Mouse (Mus musculus) left cerebral cortex, adult 2 months (tissue): ENCODE measurements around the gene Arap1. TPM values are rescaled to one million over a fixed set of nuclear protein-coding genes. Genes with fewer than 3 reads are reported as not detected.
A peak's percentile ranks its signal among the peaks of the same experiment; 100 is the strongest.

Experiments
- DNase-seq, 2 experiments: peaks; one replicate each; pipeline ENCODE4 v3.0.0; 2021 to 2022; ENCODE audit warnings: low spot score in 2 of 2, mixed read lengths in 1 of 2; ENCODE audit errors: extremely low spot score in 1 of 2
- H3K27ac ChIP-seq: fragments of 200-600 bp; 2 replicates; pipeline ENCODE4 v1.8.1; 2022
- H3K4me3 ChIP-seq: fragments of 200-600 bp; 2 replicates; pipeline ENCODE4 v1.8.1; 2022
- CTCF ChIP-seq: fragments of 200-600 bp; IDR thresholded peaks from 2 replicates; pipeline ENCODE4 v1.8.1; 2022; ENCODE audit warnings: antibody characterized with exemption, mild to moderate bottlenecking, moderate library complexity
- intact Hi-C: fragments of 180-260 bp; cut with DNase I; formaldehyde crosslinking; loops from one replicate; pipeline ENCODE4 v1.15.1; 2025
- total RNA-seq, 2 experiments: library from RNA; stranded (reverse); gene quantifications; 2 replicates each; pipeline ENCODE4 v1.2.3; 2021

The Arap1 gene
- total RNA-seq, 2 experiments from 2014 or later = 16.6 to 22.1 TPM

GRCm38 (mm10) chr7:101427736-101428135 is 79.9 kb downstream of the Arap1 start:
- Histone ChIP-seq H3K4me3 (peak overlapping the region; percentile 37; the same call in 1 of the 2 replicates), H3K27ac (peak overlapping the region; percentile 60; the same call in 1 of the 2 replicates)
- TF ChIP-seq CTCF = peak; percentile 85
- intact Hi-C loops = loop anchor here (5.0 kb wide), 1 partner anchor 190 kb away; no protein-coding TSS in a partner anchor
- peak in 1 of 2 experiments; percentile 60 for DNase-seq

- Histone ChIP-seq H3K27ac (no peak overlapping the region), H3K4me3 (no peak overlapping the region)
- intact Hi-C loops = no loop called here
- no peak for DNase-seq
- no peak for TF ChIP-seq CTCF
Observed at GRCm38 (mm10) chr7:101435038-101435437, 87.2 kb downstream of the Arap1 start.

GRCm38 (mm10) chr7:101437876-101438275 is 90.0 kb downstream of the Arap1 start:
- TF ChIP-seq CTCF = no peak
- intact Hi-C loops = no loop called here
- DNase-seq = no peak
- no peak overlapping the region for H3K27ac ChIP-seq
- H3K4me3 ChIP-seq = no peak overlapping the region

- H3K4me3 ChIP-seq = no peak overlapping the region
- no peak overlapping the region for H3K27ac ChIP-seq
- TF ChIP-seq CTCF = no peak
- no peak for DNase-seq
- intact Hi-C loops = no loop called here
Observed at GRCm38 (mm10) chr7:101443093-101443492, 95.2 kb downstream of the Arap1 start.

GRCm38 (mm10) chr7:101444211-101444610 is 96.3 kb downstream of the Arap1 start:
- Histone ChIP-seq H3K27ac (no peak overlapping the region), H3K4me3 (no peak overlapping the region)
- intact Hi-C loops = no loop called here
- no peak for TF ChIP-seq CTCF
- DNase-seq = no peak

- H3K27ac ChIP-seq = no peak overlapping the region; the same call in 1 of the 2 replicates
- TF ChIP-seq CTCF = no peak
- intact Hi-C loops = loop anchor here (1.0 to 2.0 kb wide), 4 partner anchors 33 to 171 kb away; no protein-coding TSS in a partner anchor
- H3K4me3 ChIP-seq = no peak overlapping the region; the same call in 1 of the 2 replicates
- no peak for DNase-seq
Observed at GRCm38 (mm10) chr7:101449855-101450254, 102.0 kb downstream of the Arap1 start.

GRCm38 (mm10) chr7:101450422-101451401 is 102.8 kb downstream of the Arap1 start:
- TF ChIP-seq CTCF = peak; percentile 98
- Histone ChIP-seq H3K4me3 (peak overlapping the region; percentile 66), H3K27ac (peak overlapping the region; percentile 90)
- intact Hi-C loops = loop anchor here (1.0 to 2.0 kb wide), 5 partner anchors 25 to 170 kb away; no protein-coding TSS in a partner anchor
- DNase-seq = peak; percentile 85 to 94

GRCm38 (mm10) chr7:101452669-101453068 is 104.8 kb downstream of the Arap1 start:
- Histone ChIP-seq H3K27ac (peak overlapping the region; percentile 90), H3K4me3 (peak overlapping the region; percentile 66)
- intact Hi-C loops = no loop called here
- DNase-seq = no peak
- TF ChIP-seq CTCF = no peak

GRCm38 (mm10) chr7:101453296-101453695 is 105.4 kb downstream of the Arap1 start:
- Histone ChIP-seq H3K4me3 (peak overlapping the region; percentile 66), H3K27ac (peak overlapping the region; percentile 90)
- intact Hi-C loops = no loop called here
- no peak for DNase-seq
- TF ChIP-seq CTCF = no peak

- no peak for TF ChIP-seq CTCF
- H3K27ac ChIP-seq = peak overlapping the region; percentile 90
- peak overlapping the region; percentile 66 for H3K4me3 ChIP-seq
- intact Hi-C loops = no loop called here
- DNase-seq = no peak
Observed at GRCm38 (mm10) chr7:101453725-101454124, 105.9 kb downstream of the Arap1 start.

GRCm38 (mm10) chr7:101454479-101454878 is 106.6 kb downstream of the Arap1 start:
- Histone ChIP-seq H3K4me3 (peak overlapping the region; percentile 66), H3K27ac (peak overlapping the region; percentile 90)
- no peak for TF ChIP-seq CTCF
- no peak for DNase-seq
- intact Hi-C loops = no loop called here

GRCm38 (mm10) chr7:101455141-101455540 is 107.3 kb downstream of the Arap1 start:
- no peak for DNase-seq
- H3K4me3 ChIP-seq = peak overlapping the region; percentile 21; the same call in 1 of the 2 replicates
- TF ChIP-seq CTCF = no peak
- peak overlapping the region; percentile 90 for H3K27ac ChIP-seq
- intact Hi-C loops = no loop called here
